Mouse (Mus musculus): ENCODE data around the gene Gm20605.

Gene Gm20605

DNA sequence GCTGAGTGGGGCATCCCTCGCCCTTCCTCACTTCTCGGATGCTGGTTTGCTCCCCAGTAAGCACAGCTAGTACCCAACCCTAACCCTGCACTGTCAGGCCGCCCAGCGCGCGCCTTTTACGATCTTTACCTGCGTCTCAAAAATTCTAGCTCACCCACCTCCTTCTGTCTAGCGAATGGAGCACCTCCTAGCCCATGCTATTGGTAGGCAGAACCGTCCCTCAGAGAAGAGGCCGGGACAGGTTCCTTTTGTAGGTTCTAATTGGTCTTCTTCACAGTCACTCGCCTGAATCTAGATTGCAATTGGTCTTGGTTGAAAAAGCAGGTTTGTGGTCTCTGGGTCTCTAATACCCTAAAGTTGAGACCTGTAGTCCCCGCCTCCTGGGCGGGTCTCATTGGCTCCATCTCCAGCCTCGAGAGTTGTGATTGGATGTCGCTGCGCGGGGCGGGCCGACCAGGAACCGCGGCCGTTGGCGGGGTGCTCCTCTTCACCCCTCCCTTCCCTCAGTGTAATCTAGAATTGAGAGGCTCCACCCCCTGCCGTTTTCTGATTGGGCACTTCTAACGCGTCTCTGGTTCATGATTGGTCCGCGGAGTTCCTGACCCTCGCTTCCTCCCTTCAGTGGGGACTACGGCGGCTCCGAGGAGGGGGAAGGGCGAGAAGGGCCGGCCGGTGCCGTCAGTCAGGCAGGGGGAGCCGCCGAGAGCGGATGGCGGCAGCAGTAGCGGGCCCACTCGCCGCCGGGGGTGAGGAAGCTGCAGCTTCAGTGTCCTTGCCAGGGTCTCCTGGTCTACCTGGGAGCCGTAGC, at the start of gene Gm20605, which contains the start of the genes Fbxo24 and Lrch4:
Gene Gm20605, plus strand, starts transcription at position 678 of the 808 bp plus-strand sequence.
Gene Fbxo24, minus strand, starts transcription at position 505 of the 808 bp plus-strand sequence.
Gene Lrch4, plus strand, starts transcription at position 624 of the 808 bp plus-strand sequence.
- DNase-seq = peak; percentile 99 to 100

DNA sequence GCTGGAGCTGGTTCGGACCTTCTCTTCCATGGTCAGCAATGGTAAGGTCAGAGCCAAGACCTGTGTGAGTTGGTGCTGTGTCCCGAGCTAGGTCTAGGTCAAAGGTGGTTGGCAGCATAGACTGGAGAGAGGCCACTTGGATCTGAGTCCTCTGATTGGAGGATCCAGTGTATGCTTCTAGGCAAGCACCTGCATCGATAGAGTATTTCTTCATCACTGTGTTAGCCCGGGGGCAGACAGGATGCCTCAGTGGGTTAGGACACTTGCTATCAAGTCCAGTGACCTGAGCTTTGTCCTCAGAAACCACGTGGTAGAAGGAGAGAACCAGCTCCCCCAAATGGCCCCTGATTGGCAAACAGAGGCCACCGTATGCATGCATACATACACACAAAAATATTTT, 48.7 kb upstream of the Gm20605 start:
- no peak for DNase-seq

GRCm38 (mm10) chr5:137582702-137583101, 46.3 kb upstream of the Gm20605 start:
- DNase-seq = no peak

- DNase-seq = peak; percentile 73 to 77
Observed at GRCm38 (mm10) chr5:137583670-137584169, 45.3 kb upstream of the Gm20605 start.

GRCm38 (mm10) chr5:137584976-137585375, 44.0 kb upstream of the Gm20605 start:
- DNase-seq = peak; percentile 86 to 92

DNA sequence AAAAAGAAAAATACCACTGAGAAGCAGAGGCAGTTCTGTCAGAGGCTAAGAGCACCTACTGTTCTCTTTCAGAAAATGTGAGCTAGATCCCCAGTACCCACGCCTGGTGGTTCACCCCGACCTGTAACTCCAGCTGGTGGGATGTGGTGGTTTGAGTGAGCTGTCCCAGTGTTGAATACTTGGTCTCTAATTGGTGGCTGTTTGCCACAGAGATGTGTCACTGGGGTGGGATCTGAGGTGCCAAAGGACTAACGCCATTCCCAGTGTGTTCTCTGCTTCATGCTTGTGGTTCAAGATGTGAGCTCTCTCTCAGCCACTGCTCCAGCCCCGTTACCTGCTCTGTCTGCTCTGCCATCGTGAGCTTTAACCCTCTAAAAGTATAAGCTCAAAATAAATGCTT, 38.5 kb upstream of the Gm20605 start:
- no peak for DNase-seq

GRCm38 (mm10) chr5:137595921-137596320, 33.1 kb upstream of the Gm20605 start:
- no peak for DNase-seq

DNA sequence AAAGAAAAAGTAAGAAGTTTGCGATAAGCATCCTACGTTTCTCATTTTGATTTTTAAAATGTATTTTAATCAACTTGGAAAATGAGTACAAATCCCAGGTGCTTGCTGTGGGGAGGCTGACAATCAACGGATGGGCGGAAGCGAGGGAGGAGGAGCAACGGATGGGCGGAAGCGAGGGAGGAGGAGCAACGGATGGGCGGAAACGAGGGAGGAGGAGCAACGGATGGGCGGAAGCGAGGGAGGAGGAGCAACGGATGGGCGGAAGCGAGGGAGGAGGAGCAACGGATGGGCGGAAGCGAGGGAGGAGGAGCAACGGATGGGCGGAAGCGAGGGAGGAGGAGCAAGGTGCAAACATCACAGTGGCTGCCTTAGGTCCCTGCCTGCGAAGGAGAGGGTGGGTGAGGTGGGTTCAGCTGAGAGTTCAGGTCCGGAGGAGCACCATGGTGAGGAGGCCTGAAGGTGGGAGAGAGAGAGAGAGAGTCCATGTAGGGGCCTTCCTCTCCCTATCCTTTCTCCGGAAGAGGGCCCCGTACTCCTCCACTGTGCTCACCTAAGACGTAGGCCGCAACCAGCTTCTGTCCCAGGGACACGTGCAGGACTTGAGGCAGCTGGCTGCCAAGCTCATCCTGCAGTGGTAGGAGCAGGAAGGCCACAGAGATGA, 32.2 kb upstream of the Gm20605 start:
- no peak for DNase-seq

DNA sequence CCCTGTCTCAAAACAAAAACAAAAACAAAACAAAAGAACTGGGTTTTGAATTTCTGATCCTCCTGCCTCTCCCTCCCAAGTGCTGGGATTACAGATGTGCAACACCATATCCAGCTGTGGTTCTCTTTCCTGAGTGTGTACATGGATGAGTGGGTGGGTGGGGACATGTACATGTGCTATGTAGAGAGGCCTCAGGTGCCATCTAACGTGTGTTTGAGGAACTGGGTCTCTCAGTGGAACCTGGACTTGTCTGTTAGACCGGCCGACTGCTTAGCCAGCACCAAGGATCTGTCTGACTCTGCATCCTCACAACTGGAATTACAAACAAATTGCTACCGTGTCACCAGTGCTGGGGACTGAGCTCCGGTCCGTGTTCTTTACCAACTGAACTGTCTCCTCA, 31.4 kb upstream of the Gm20605 start:
- no peak for DNase-seq

GRCm38 (mm10) chr5:137598100-137598826, 30.7 kb upstream of the Gm20605 start:
- no peak for DNase-seq

- DNase-seq = peak in 1 of 2 experiments; percentile 25
Observed at GRCm38 (mm10) chr5:137599600-137599999, 29.4 kb upstream of the Gm20605 start.

DNA sequence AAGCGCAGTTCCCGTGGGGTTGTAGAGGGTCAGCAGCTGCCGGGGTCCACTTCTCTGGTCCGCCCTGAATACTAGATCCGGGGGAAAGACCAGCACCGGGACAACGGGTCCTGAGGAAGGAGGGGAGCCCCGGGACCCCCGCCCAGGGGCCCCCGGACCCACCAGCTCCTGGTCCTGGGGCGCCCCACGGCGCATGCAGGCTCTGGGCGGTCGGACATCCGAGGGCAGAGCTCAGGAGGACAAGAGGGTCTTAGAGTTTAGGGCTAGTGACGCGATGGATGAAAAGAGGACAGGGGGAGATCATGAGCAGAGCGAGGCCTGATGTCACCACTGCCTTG, 28.7 kb upstream of the Gm20605 start:
- no peak for DNase-seq

DNA sequence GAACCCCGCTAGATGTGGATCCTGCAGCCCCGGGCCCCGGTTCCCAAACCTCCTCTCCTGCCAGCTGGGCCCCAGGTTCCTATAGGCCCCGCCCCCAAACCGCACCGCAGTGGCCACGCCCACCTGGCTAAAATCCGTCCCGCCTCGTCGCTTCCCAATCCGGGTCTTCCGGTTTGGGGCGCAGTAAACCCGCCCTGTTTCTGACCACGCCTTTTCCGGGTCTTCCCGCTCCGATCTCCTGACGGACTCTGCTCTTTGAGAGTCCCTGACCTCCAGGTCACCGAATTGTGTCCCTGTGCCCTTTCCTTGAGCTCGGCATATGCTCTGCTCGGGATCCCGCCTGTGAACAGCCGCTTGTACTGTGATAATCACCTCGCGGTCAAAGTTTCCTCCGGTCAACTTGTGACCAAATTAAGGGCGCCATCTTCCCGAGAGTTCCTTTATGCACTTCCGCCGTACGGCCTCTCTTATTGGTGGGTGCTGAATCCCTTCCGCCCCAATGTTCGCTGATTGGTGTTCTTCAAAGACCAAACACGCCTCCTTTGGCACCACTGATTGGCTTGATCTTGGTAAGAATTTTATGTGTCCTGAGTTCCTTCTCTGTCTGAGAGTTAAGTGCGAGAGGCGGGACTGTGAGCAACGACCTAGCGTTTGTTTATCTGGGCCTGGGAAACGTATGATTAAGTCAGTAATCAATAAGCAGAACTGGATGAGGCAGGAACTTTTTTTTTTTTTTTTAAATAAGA, 28.2 kb upstream of the Gm20605 start, which contains the start of gene Mospd3:
Gene Mospd3, minus strand, starts transcription at position 440 of the 746 bp plus-strand sequence.
- DNase-seq = peak; percentile 96 to 97

DNA sequence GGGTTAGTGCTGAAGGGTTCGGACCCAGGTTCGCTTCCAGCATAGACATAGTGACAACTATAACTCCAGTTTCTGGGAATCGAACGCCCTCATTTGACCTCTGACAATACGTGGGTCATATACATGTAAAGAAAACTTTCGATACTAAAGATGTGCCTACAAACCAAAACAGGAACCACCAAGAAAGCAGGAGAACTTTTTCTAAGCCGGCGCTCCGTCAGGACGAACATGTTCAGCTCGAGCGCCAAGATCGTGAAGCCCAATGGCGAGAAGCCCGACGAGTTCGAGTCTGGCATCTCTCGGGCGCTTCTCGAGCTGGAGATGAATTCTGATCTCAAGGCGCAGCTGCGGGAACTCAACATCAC, 27.6 kb upstream of the Gm20605 start:
- peak in 1 of 2 experiments; percentile 38 for DNase-seq

DNA sequence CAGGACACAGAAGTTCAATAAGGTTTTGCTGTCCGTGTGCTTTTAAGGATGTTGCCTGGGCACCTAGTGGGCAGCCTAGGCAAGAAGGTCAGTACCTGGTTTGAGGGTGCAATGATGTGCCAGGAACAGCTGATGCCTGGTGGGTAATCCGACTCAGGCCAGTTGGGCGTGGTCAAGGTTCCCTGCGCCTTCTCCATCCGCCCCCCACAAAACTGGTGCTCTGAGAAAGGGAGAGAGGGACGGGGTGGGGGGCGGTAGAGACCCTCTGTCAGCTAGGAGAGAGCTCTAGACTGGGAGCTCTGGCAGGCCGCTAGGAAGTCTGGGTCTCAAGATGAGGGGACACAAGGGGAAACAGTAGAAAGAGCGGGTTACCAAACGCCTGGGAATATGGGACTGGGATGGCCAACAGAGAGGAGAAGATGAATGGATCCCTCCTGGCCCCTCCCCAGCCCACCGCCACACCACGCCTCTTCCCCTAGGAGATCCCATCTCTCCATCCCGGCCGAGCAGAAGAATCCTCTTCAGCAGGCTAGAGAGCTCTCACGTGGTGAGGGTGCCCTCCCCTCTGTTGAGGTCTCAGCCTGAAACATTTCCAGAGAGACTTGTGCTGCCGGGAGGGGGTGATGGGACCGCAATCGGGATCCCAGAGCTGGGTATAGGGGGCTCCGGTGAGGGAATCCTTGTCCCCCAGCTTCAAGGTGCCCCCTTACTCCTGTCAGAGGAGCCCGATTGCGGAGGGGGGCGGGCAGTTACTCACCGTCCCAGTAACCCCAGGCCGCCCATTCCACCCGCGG, 20.9 kb upstream of the Gm20605 start:
- no peak for DNase-seq

GRCm38 (mm10) chr5:137608654-137609190, 20.3 kb upstream of the Gm20605 start:
- no peak for DNase-seq

GRCm38 (mm10) chr5:137609292-137609691, 19.7 kb upstream of the Gm20605 start:
- no peak for DNase-seq

- DNase-seq = no peak
Observed at GRCm38 (mm10) chr5:137610056-137610455, 18.9 kb upstream of the Gm20605 start.

GRCm38 (mm10) chr5:137610548-137611244, 18.3 kb upstream of the Gm20605 start:
- no peak for DNase-seq

GRCm38 (mm10) chr5:137611245-137611602, 17.8 kb upstream of the Gm20605 start:
- no peak for DNase-seq

- no peak for DNase-seq
Observed at GRCm38 (mm10) chr5:137613076-137613475, 15.9 kb upstream of the Gm20605 start.

Data from cerebellum, postnatal 14 days (tissue).